Mouse (Mus musculus): Measurements from ENCODE around the gene Bmp2k.
A peak's percentile ranks its signal among the peaks of the same experiment; 100 is the strongest.

Gene Bmp2k

DNA sequence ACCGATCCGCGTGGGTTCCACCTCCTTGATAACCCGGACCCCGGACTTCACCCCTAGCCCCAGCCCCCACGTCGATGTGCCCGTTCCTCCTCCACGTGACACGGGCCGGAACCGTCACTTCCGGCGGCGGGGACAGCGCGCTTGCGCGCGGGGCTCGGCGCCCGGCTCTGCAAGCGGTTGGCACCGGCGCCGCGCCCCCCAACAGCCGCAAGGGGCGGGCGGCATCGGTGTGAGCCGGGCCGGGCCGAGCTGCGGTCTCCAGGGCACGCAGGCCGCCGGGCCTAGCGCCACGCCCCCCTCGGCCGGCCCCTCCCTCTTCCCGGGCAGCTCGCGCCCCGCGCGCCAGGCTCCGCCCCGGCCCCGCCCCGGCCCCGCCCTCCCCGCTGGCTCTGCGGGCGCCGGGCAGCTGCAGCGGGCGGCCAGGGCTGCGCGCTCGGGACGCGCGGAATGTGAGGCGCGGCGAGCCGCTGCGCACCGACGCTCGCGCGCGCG lies at the start of gene Bmp2k:
Gene Bmp2k, plus strand, starts transcription at position 380 of the 492 bp plus-strand sequence.
- peak; percentile 90 to 97 for DNase-seq

DNA sequence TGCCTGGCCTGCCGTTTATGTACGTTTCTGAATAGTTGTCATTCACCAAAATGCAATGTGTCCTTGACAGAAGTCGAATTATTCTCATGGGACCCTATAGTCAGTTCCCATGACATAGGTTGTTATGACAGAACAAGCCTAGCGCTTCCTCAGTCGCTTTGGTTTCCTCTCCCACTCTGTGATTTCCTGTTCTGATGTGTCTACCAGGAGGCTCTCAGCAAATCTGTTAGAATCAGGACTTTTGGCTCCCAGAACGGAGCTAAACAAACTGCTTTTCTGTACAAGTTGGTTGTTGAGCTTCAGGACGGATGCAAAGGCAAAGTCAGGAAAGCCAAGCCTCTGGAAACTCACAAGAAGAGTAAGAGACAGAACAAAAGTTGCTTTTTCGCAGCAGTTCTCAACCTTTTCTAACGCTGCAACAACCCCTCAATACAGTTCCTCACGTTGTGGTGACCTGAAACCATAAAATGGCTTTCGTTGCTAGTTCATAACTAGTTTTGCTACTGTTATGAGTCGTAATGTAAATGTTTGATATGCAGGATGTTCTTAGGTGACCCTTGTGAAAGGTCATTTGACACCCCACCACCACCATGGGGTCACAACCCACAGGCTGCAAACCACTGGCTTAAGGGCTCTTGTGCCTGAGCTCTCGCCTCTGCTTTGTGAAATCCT lies 48.5 kb upstream of the Bmp2k start:
- no peak for DNase-seq

- DNase-seq: no peak
Observed at GRCm38 (mm10) chr5:96949839-96950666, 47.4 kb upstream of the Bmp2k start.

- peak; percentile 31 to 70 for DNase-seq
Observed at GRCm38 (mm10) chr5:96950667-96951492, 46.6 kb upstream of the Bmp2k start.

DNA sequence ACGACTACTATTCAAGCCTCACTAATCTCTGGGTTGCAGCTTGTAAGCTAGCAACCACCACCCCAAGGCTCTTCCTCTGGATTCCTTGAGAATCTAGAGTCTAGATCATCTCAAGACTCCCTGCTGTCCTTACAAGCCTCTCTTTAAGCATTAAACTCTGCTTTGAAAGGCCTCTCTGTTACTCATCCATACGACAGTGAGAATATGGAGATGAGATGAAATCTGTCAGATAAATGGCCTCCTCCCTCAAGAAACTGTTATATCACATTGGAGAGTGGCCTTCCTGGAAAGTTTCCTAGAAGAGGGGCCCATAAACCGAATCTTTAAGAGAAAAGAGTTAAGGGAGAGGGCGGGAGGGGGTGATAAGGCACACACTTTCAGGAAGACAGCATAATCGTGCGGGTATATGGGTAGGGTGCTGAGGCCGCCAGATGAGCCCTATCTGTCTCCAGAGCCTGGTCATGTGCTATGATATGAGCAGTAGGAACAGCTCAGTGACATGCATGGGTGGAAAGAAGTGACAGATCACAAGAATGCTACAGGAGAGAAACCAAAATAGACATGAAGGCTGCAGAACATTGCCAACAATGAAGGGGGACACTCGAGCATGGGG lies 45.9 kb upstream of the Bmp2k start:
- no peak for DNase-seq

- no peak for DNase-seq
Observed at GRCm38 (mm10) chr5:96954040-96954439, 43.4 kb upstream of the Bmp2k start.

- DNase-seq: no peak
Observed at GRCm38 (mm10) chr5:96954466-96955027, 42.9 kb upstream of the Bmp2k start.

GRCm38 (mm10) chr5:96956926-96957325 lies 40.6 kb upstream of the Bmp2k start:
- DNase-seq: no peak

DNA sequence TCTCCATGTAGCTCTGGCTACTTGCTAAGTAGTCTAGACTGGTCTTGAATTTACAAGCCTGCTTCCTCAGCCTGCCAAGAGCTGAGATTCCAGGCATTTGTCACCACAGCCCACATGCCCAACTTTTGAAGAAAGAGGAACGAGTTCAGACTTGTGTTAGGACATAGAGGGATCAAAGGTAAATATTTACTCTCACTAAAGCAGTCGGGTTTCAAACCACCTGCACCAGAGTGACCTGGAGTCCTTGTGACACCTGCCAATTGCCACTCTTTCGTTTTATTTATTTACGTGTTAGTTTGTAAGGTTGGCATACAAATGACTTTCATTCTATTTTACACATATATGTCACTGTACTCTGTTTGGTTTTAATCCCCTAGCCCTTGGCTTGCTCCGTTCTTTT lies 36.4 kb upstream of the Bmp2k start:
- DNase-seq: no peak

- DNase-seq: no peak
Observed at GRCm38 (mm10) chr5:96961852-96962251, 35.6 kb upstream of the Bmp2k start.

- DNase-seq: peak in 1 of 2 experiments; percentile 43
Observed at GRCm38 (mm10) chr5:96962252-96962933, 35.1 kb upstream of the Bmp2k start.

GRCm38 (mm10) chr5:96962934-96963301 lies 34.6 kb upstream of the Bmp2k start:
- no peak for DNase-seq

GRCm38 (mm10) chr5:96964062-96965028 lies 33.1 kb upstream of the Bmp2k start:
- peak; percentile 57 to 81 for DNase-seq

DNA sequence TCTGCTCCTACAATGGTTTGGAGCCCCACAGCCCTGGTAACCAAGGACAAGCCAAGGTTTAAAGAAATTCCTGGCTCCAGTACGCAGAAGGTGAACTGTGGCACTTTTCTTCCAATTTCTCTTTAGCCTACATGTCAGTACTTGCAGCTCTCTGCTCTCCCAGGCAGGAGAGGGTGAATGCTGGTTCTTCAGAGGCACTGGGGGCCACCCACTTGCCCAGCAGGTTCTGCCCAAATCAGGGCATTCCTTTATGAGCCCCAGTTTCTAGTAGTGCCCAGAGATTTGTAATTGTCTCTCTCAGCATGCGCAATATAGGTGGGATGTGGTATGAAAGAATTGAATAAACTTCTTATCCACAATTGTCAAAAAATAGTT lies 32.5 kb upstream of the Bmp2k start:
- DNase-seq: no peak

DNA sequence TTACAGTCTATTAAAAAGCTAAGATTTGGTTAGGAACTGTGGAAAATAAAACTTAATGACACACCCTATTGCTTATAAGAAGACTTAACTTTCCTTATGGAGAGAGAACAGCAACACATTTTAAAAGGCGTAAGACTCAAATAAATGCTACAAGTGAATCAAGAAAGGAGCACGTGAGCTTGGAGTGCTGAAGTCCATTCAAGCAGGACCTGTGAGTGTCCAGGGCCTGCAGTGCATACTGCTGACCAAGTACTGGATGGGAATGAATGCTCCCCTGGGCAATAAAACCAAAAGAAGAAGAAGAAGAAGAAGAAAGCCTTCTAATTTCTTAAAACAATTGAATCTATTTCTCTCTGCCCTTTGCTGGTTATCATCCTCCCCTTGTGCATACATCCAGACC lies 32.0 kb upstream of the Bmp2k start:
- DNase-seq: peak; percentile 63 to 83

- peak; percentile 47 to 68 for DNase-seq
Observed at GRCm38 (mm10) chr5:96968628-96969027, 28.9 kb upstream of the Bmp2k start.

- no peak for DNase-seq
Observed at GRCm38 (mm10) chr5:96969032-96969431, 28.5 kb upstream of the Bmp2k start.

- DNase-seq: peak; percentile 50 to 78
Observed at GRCm38 (mm10) chr5:96969705-96970471, 27.6 kb upstream of the Bmp2k start.

GRCm38 (mm10) chr5:96970472-96970848 lies 27.0 kb upstream of the Bmp2k start:
- DNase-seq: no peak
